Mouse (Mus musculus) embryo, embryonic 9.5 days (tissue): Measurements from ENCODE around the gene Psmc5.
A peak's percentile ranks its signal among the peaks of the same experiment; 100 is the strongest.
"Not testable (repeated sequence)": the region's sequence is repeated elsewhere in the genome, so short reads cannot be mapped to it uniquely, and the experiment has no call there.

Source experiments
- DNase-seq: peaks from one replicate; pipeline ENCODE4 v3.0.0-alpha.2; 2017; ENCODE audit errors: extremely low spot score

Psmc5 gene

GRCm38 (mm10) chr11:106255685-106256451 is at the start of gene Psmc5, which contains the start of gene Ftsj3:
Gene Psmc5, plus strand, starts transcription at chr11:106256154.
Gene Ftsj3, minus strand, starts transcription at chr11:106256079.
- DNase-seq = peak; percentile 96

DNA sequence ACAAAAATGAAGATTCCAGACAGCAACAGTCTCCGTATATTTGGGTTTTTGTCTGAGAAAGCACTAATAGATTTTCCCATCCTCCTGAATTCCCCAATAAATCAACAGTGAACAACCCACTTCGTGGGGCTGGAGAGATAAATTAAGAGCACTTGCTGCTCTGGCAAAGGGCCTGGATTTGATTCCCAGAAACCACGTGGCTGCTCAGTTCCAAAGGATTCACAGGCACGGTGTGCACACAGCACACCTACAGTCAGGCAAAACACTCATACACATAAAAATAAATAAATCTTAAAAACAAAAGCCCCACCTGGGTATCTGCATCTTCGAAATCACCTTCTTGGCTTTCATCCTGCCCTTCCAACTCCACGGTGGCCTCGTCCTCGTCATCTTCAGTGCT is 43.2 kb upstream of the Psmc5 start:
- no peak for DNase-seq

DNA sequence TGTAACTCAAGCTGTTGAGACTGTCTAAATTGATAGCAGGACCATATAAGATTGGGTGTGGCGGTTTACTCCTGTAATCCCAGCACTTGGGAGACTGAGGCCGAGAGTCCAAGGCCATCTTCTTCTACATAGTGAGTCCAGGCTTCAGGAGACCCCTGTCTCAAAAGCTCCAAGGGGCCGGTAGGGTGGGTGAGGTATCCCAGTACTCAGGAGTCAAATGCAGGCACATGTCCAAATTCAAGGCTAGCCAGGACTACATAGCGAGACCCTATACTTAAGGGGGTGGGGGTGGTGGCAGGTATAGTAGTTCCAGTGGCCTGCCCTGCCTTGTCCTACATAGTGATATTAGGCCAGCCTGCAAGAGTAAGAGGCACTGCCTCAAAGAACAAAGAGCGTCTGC is 41.1 kb upstream of the Psmc5 start:
- no peak for DNase-seq

GRCm38 (mm10) chr11:106215450-106215859 is 40.5 kb upstream of the Psmc5 start:
- DNase-seq = no peak

- DNase-seq = peak; percentile 93
These were observed 39.8 kb upstream of the Psmc5 start, which contains the start of gene Ccdc47 for GRCm38 (mm10) chr11:106215927-106216729. Gene Ccdc47, minus strand, starts transcription at chr11:106216344.

- peak; percentile 90 for DNase-seq
These were observed 39.0 kb upstream of the Psmc5 start, which contains the start of gene Ddx42 for GRCm38 (mm10) chr11:106216730-106217490. Gene Ddx42, plus strand, starts transcription at chr11:106216926.

DNA sequence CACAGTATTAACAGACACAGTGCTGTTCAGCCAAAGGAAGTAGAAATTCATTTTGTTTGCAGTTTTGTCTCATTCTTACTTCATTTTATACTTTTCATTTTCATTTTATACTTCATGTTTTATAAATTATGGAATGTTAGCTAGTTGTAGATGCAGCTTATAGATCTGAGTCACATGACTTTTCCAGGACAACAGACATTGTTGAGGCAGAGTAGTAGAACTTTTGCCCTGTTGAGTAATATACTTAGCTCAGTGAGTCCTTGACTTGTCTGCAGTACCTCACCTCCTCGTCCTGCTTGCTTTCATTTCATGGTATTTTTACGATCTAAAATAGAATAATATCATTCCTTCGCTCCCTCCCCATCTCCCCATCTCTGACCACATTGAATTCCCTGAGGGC is 35.4 kb upstream of the Psmc5 start:
- no peak for DNase-seq

DNA sequence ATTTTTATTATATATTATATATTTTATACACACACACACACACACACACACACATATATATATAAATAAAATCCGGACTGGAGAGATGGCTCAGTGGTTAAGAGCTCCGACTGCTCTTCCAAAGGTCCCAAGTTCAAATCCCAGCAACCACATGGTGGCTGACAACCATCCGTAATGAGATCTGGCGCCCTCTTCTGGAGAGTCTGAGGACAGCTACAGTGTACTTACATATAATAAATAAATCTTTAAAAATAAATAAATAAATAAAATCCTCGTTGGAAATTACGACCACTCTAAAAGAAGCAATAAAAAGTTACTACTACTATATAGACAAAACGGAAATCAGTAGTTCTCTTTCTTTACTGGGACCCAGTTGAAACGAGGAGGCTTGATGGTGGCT is 22.0 kb upstream of the Psmc5 start:
- not testable (repeated sequence) for DNase-seq

- no peak for DNase-seq
These were observed 9.1 kb upstream of the Psmc5 start for GRCm38 (mm10) chr11:106246834-106247233.

GRCm38 (mm10) chr11:106249326-106249725 is 6.6 kb upstream of the Psmc5 start:
- DNase-seq = no peak

DNA sequence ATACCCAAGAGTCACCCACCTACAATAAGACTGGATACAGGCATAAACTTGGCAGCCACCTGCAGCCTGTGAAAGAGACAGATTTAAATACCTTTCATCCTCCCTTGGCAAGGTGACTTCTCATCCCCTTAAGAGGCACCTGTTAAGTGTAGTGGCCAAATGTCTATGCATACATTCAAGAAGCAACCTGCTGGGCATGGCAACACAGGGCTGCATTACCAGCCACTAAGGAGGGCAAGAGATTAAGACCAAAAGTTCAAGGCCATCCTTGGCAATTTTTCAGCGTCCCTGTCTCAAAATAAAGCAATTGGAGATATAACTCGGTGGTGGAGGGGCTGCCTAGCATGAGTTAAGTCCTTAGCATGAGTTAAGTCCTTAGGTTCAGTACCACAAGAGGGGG is 1.2 kb upstream of the Psmc5 start:
- no peak for DNase-seq

DNA sequence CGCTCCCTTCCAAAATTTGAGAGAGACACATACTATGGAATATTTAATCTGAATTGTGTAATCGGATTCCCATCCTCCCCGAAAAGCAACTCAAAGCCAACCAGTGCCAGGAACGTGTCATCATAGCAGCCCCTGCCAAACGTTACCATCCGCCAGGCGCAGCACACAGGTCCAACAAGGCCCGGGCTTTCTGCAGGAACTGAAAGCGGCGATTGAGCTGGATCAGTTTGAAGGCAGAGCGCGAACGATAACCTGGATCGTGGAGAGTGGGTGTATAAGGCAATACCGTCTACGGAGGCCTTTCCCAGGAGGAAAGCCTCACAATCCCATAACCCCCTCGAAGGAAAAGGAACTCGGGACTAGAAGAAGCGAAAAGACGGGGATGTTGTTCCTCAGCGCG is 780 bp upstream of the Psmc5 start:
- DNase-seq = no peak

DNA sequence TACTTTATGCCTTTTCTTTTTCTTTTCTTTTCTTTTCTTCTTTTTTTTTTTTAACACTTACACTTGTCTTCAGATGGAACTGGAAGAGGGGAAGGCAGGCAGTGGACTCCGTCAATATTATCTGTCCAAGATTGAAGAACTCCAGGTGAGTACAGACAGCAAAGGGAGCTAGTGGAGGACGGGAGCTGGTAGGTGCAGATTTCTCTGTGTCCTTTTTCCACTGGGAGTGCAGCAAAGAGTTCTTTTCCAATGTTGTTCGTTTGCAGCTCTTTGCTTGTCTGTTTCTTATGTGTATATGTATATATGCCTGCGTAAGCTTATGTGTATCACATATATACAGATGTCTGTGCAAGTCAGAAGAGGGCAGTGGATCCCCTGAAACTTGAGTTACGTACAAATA is 821 bp downstream of the Psmc5 start:
- DNase-seq = no peak

DNA sequence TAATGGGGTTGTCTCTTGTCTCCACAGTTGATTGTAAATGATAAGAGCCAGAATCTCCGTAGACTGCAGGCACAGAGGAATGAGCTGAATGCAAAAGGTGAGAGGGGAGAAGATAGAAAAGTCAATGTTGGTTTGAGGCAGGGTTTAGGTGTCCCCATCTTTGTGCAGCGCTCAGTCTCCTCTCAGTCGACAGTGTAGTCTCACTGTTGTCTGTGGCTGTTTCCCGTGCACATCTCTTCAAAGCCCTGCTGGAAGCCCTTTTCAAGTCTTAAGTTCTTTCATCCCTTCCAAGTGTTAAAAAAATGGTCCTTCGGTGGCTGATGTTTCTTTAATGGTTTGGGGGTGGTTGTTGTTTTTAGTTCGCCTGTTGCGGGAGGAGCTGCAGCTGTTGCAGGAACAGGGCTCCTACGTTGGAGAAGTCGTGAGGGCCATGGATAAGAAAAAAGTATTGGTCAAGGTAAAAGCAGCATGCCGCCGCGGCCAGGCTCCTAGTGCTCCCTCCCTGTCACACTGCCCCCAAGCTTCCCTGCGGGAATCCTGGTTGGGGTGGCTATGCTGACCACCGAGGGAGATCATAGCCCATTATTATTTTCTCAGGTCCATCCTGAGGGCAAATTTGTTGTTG is 5.0 kb downstream of the Psmc5 start:
- no peak for DNase-seq

- no peak for DNase-seq
These were observed 8.0 kb downstream of the Psmc5 start for GRCm38 (mm10) chr11:106263963-106264362.

DNA sequence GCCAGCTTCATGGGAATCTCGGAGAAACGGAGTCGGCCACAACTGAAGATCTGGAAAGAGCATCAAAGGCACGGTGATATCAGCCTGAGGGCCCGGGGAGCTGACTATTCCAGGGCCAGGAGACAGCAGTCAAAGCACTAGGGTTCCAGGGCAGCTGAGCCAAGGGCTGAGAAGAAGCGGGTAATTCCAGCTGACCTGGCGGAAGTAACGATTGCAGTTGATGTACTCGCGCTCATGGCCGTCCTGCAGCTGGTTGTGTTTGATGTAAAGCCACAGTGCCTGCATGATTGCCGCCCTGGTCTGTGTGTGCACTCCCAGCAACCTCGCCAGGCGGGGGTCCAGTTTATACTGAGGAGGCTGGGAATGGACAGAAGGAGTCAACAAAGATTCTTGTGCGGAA is 9.0 kb downstream of the Psmc5 start:
- no peak for DNase-seq

DNA sequence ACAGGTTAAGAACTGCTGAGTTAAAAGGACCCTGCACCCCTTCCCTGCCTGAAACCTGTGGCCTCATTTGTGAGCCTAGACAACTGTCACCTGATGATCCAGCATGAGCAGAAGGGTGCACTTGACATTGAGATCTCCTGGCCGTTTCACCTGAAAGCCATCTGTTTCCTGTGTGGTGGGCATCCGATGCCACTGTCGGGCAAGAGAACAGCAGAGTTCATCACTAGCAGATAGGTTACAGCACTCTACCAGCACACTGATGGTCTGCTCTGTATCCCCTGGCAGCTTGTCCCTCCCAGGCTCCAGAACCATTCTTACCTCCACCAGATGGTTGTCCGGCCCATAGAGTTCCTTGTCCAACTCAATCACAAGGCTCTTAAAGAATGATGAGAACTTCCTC is 9.6 kb downstream of the Psmc5 start:
- no peak for DNase-seq

DNA sequence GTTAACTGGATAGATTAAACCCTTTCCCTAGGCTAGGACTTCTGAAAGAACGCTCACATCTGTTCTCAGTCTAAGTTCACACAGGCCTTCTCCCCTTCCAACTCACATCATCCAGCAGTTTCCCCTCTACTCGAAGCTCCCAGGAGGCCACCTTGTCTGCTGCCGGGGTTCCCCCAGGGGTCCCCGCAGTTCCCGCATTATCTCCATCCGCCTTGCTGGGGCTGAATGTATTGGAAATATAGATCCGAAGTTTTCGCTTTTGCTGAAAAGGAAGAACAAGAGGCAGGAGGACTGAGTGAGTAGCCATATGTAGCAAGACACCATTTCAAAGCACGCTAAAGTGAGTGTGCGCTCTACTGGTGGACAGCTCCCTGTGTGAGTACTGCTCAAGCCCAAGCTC is 10.5 kb downstream of the Psmc5 start:
- DNase-seq = no peak

DNA sequence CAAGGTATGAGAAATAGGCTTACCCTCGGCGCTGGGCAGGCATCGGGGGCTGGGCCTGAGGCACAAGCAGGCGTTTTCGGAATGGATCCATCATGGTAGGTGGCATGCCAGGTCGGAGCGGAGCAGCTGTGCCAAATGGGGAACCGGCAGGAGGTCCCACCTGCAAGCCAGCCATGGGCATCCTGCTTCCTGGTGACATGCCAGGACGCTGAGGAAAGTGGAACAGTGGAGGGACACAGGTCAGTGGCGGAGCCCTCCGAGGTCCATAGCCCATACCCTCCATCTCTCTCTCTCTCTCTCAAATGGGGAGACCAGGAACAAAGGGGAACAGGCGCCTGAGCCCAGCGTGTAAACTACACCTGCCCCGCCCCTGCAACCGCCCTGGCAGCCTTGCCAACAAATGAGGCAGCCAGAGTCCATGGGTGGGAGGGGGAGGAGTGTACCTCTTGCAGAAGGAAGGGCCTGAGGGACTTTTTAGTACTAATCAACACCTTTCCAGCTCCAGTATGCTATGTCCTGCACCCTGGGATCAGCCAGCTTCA is 11.4 kb downstream of the Psmc5 start:
- DNase-seq = no peak

DNA sequence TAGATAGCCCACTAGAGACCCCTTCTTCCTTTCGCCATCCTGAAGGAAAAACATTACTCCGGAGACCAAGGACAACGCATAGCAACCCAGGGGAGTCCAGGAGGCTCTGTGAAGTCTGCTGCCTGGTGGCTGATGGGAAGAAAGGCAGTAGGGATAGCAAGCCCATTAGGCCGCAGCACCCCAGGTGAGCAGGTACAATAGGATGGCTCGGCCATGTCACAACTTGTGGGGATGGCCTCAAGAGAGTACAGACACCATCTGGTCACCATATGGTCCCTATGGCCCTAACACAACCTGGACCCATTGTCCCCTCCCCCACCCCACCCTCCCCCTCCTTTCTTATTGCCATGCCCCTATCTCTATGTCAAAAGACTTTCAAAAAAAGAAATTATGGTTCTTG is 11.9 kb downstream of the Psmc5 start:
- DNase-seq = no peak

DNA sequence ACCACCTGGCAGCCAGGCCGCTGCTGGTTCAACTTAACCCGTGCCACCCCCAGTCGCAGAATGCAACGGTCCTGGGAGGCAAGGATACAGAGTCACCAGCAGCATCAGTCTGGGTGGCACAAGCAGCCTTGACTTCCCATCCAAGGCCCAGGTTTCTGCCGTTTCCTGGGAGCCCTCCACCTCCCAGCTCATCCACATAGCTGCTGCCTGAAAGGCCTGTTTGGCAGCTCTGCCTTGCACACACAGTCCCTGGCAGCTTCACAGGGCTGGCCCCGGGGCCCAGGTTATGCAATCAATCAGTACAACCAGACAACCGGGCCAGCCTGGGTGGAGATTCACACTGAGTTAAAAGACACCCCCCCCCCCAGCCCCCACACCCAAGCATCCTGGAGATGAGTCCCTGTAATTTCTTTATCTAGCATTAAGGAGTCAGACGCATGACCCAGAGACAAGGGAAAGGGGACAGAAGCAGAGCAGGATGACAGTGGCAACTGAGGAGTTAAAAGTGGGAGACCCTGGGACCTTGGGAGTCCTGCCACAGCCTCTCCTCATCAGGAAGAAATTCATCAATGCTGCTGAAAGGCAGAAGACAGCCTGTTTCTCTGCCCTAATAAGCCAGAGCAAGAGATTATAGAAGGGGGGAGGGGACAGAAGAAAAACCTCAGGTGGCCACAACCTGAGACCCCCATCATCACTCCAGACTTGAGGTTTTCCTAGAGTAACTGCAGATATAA is 12.5 kb downstream of the Psmc5 start:
- DNase-seq = peak; percentile 60
